Mouse (Mus musculus) testis, adult 2 months (tissue): Measurements from ENCODE around the gene Rfx4.

Experiments used
- CTCF ChIP-seq: fragments of 200-500 bp; IDR thresholded peaks from 2 replicates; pipeline ENCODE4 v1.5.1; 2012; ENCODE audit warnings: low read depth, mild to moderate bottlenecking, inconsistent platforms, low read length, moderate library complexity; ENCODE audit not compliant: control insufficient read depth, insufficient read depth, insufficient replicate concordance
- POLR2A ChIP-seq: fragments of 200-500 bp; IDR thresholded peaks from 2 replicates; pipeline ENCODE4 v1.6.1; 2012; ENCODE audit warnings: low read depth, mild to moderate bottlenecking, inconsistent platforms, low read length, moderate library complexity; ENCODE audit not compliant: control insufficient read depth

GRCm38 (mm10) chr10:84889096-84889846 lies 133.4 kb downstream of the Rfx4 start:
- TF ChIP-seq CTCF (no peak), POLR2A (no peak)
